Mouse (Mus musculus) retina, embryonic 14.5 days (tissue): ENCODE measurements around the gene Zfp93.

Source experiments
- DNase-seq: peaks from one replicate; pipeline ENCODE4 v3.0.0-alpha.2; 2015; ENCODE audit warnings: low spot score

The Zfp93 gene

GRCm38 (mm10) chr7:24291387-24292090 is 21.3 kb downstream of the Zfp93 start:
- DNase-seq: no peak

GRCm38 (mm10) chr7:24293061-24293851 is 23.0 kb downstream of the Zfp93 start:
- no peak for DNase-seq

GRCm38 (mm10) chr7:24294763-24295162 is 24.5 kb downstream of the Zfp93 start:
- DNase-seq: no peak

DNA sequence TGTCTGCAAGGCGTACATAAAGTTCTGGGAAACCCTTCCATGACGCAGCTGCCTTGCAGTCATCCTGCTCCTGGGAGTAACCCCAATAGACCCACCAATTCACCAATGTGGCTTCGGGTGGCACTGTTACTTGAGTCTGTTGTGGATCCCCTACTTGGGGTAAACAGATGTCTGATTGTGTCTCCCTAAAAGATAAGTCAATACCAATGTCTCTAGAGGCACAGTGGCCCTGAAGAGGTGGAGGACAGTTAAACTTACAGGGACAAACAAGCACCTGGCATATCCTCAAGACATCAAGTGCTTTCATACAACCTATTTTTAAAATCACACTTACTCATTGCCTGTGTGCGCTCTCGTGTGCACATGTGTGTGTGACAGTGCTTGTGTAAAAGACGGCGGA is 25.2 kb downstream of the Zfp93 start:
- DNase-seq: no peak

DNA sequence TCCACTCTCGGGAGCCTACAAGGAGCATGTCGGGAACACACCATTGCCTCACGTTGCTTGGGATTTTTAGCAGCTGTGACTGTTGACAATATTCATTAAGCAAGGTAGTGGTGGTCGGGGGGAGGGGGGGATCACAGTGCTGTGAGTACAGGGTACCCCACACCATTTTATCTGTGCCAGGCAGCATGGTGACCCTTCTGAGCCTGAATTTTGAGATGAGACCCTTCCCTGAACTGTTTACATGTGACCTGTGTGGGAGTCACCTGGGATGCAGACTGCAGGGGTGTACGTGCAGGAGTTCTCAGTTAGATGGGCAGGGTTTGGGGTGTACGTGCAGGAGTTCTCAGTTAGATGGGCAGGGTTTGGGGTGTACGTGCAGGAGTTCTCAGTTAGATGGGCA is 26.2 kb downstream of the Zfp93 start:
- no peak for DNase-seq

- DNase-seq: no peak
Observed at GRCm38 (mm10) chr7:24297361-24298095, 27.3 kb downstream of the Zfp93 start.

- DNase-seq: no peak
Observed at GRCm38 (mm10) chr7:24298635-24298972, 28.4 kb downstream of the Zfp93 start.

- peak; percentile 86 for DNase-seq
Observed at GRCm38 (mm10) chr7:24298973-24299708, 28.9 kb downstream of the Zfp93 start.

GRCm38 (mm10) chr7:24299823-24300481 is 29.7 kb downstream of the Zfp93 start:
- DNase-seq: peak; percentile 29

- DNase-seq: peak; percentile 84
Observed at GRCm38 (mm10) chr7:24300771-24301282, 30.6 kb downstream of the Zfp93 start, which contains the start of gene Zfp61. Gene Zfp61 (minus strand): TSS chr7:24301232.

DNA sequence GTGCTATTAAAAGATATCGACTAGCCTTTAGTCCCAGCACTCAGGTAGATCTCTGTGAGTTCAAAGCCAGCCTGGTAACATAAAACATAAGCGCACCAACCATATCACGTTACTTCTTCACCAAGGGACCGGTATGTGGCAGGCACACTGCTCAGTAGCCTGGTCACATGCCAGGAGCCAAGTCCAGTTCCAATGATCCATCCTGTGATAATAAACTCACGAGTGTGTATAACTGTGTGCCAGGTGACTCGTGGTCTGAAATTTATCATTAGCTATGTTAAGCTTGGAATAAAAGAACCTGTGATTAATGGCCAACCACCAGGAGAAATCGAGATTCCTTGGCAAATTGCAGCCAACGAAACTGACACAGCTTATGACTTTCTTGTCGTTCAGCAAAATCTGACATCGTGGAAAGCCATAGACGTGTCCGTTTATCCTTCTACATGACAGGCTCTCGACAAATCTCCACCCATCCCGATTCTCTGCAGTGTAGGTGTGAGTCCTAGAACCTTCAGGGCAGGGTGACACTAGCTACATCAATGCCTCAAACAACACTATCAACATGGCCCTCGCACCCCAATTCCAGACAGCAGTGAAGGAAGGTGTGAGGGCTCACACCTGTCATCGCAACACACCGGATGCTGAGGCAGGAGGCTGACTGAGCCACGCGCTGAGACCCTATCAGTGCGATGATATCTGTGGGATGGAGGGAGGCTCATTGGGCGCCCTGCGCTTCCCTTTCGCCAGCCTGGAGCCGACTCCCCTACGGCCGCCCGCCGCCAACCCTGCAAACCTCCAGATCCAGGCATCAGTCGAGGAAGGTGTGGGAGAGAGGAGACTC is 45.7 kb downstream of the Zfp93 start:
- DNase-seq: peak; percentile 11

DNA sequence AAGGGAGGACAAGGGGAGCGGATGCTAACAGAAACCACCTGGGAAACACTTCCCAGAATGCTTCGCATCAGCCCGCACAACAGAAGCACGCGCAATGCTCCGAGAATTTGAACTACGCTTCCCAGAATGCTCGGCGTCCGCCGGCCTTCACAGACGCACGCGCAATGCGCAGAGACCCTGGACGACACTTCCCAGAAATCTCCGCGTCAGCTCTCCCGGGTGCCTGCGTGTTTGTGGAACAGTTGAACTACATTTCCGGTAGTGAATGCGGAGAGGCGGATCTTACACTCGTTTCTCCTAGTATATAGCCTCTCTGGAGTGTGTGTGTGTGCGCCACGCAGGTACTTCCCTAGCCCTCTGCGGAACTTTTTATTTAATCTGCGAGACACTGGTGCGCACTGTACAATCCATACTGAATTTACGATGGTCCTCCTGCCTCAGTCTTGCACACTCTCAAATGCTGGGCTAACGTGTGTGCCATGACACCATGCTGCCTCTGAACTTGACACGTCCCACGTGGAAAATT is 46.4 kb downstream of the Zfp93 start, which contains the start of gene Zfp94:
TSS of gene Zfp94 (minus strand) at position 100 of the 526 bp plus-strand sequence.
- DNase-seq: peak; percentile 96

- no peak for DNase-seq
Observed at GRCm38 (mm10) chr7:24318942-24319341, 48.7 kb downstream of the Zfp93 start.

- DNase-seq: no peak
Observed at GRCm38 (mm10) chr7:24322593-24322992, 52.4 kb downstream of the Zfp93 start.

DNA sequence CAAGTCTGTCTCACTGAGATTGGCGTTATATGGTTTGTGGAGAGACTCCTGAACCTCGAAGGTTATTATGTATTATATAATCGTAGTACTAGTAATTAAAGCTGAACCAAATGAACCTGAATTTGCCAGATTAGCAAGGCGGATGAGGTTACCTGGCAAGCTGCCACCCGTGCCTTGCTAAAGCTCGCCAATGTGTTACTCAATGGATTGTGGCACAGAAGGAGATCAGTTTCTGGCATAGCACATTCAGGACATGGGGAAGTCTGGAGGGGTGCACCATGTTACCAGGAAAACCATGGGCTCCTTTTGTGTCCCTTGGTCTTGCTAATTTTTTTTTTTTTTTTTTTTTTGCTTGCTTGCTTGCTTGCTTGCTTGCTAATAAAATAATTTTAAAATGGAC is 55.0 kb downstream of the Zfp93 start:
- DNase-seq: no peak

- peak; percentile 54 for DNase-seq
Observed at GRCm38 (mm10) chr7:24325675-24326128, 55.5 kb downstream of the Zfp93 start.

GRCm38 (mm10) chr7:24326273-24327135 is 56.3 kb downstream of the Zfp93 start:
- DNase-seq: no peak
